Mouse (Mus musculus) right cerebral cortex, postnatal 14 days (tissue): Measurements from ENCODE around the gene Efcab9.

Experiments used
- DNase-seq: peaks from one replicate; pipeline ENCODE4 v3.0.0; 2022

Gene Efcab9

GRCm38 (mm10) chr11:32488808-32489670, 42.8 kb downstream of the Efcab9 start:
- no peak for DNase-seq

- DNase-seq: no peak
These were observed 43.5 kb downstream of the Efcab9 start for GRCm38 (mm10) chr11:32488344-32488743.

GRCm38 (mm10) chr11:32487501-32487900, 44.4 kb downstream of the Efcab9 start:
- DNase-seq: no peak

GRCm38 (mm10) chr11:32486621-32487020, 45.3 kb downstream of the Efcab9 start:
- DNase-seq: no peak

GRCm38 (mm10) chr11:32485290-32485689, 46.6 kb downstream of the Efcab9 start:
- no peak for DNase-seq

- DNase-seq: no peak
These were observed 50.4 kb downstream of the Efcab9 start for GRCm38 (mm10) chr11:32481525-32481924.

- no peak for DNase-seq
These were observed 56.2 kb downstream of the Efcab9 start for GRCm38 (mm10) chr11:32475487-32476236.

- no peak for DNase-seq
These were observed 57.2 kb downstream of the Efcab9 start for GRCm38 (mm10) chr11:32474725-32475124.
